In genomic region chr13:60684806-60685205, GRCm38 (mm10) we compare ENCODE assay signal across 7 mouse cellular contexts.
DNase-seq lines count a peak whose midpoint lies in the region; ATAC-seq and TF ChIP-seq lines count a peak whose summit lies in the region.

No protein-coding gene starts in this region.

- ATAC-seq in kidney, postnatal 0 days (replicated peaks; ENCODE audit: low FRiP score, low read depth) = no peak
- peak; percentile 17; the same call in 1 of the 2 replicates for ATAC-seq in forebrain, embryonic 13.5 days
- ATAC-seq in midbrain, embryonic 13.5 days = no peak

- H3K4me1 ChIP-seq in kidney, postnatal 0 days (replicated peaks; ENCODE audit: insufficient read depth, low read length) = peaks cover 18% of the 10 kb centered on the region
- peaks cover 64% of the 10 kb centered on the region for H3K4me1 ChIP-seq in embryonic facial prominence, embryonic 10.5 days
- peaks cover 67% of the 10 kb centered on the region for H3K4me1 ChIP-seq in forebrain, embryonic 13.5 days
- H3K4me1 ChIP-seq in midbrain, embryonic 13.5 days (replicated peaks) = peaks cover 39% of the 10 kb centered on the region

- peak overlapping the region; percentile 77 for H3K27ac ChIP-seq in kidney, postnatal 0 days
- peak overlapping the region; percentile 65 for H3K27ac ChIP-seq in embryonic facial prominence, embryonic 10.5 days (replicated peaks)
- H3K27ac ChIP-seq in forebrain, embryonic 13.5 days = peak overlapping the region; percentile 73
- peak overlapping the region; percentile 30; the same call in 1 of the 2 replicates for H3K27ac ChIP-seq in midbrain, embryonic 13.5 days

- no peaks in the 10 kb centered on the region for H3K9me3 ChIP-seq in kidney, postnatal 0 days (replicated peaks; ENCODE audit: low read length)
- H3K9me3 ChIP-seq in embryonic facial prominence, embryonic 10.5 days = no peaks in the 10 kb centered on the region
- H3K9me3 ChIP-seq in forebrain, embryonic 13.5 days (replicated peaks) = no peaks in the 10 kb centered on the region
- 0 out of 2 replicates have a peak, but pooled peaks cover 2% of the 10 kb centered on the region for H3K9me3 ChIP-seq in midbrain, embryonic 13.5 days

- H3K27me3 ChIP-seq in kidney, postnatal 0 days (ENCODE audit: insufficient read depth, low read length) = no peaks in the 10 kb centered on the region
- H3K27me3 ChIP-seq in embryonic facial prominence, embryonic 10.5 days (replicated peaks; ENCODE audit: low read depth, poor library complexity, severe bottlenecking) = no peaks in the 10 kb centered on the region
- H3K27me3 ChIP-seq in forebrain, embryonic 13.5 days = no peaks in the 10 kb centered on the region
- H3K27me3 ChIP-seq in midbrain, embryonic 13.5 days = no peaks in the 10 kb centered on the region

- H3K9ac ChIP-seq in kidney, postnatal 0 days (ENCODE audit: low read depth, low read length) = no peak overlapping the region
- 0 out of 2 replicates have a peak overlapping the region, but pooled peaks have one; percentile 10 for H3K9ac ChIP-seq in forebrain, embryonic 13.5 days
- no peak overlapping the region for H3K9ac ChIP-seq in midbrain, embryonic 13.5 days (replicated peaks)

- DNase-seq in kidney, postnatal 0 days (ENCODE audit: low spot score) = no peak
- DNase-seq in kidney, adult 18-20 months = no peak
- no peak for DNase-seq in embryonic facial prominence, embryonic 10.5 days (ENCODE audit: low spot score)
- no peak for DNase-seq in left cerebral cortex, postnatal 25 days (ENCODE audit: low spot score in 2 of 2)
- DNase-seq in cerebellum, adult 18-20 months = no peak

- 69% methylated on average over 8 of the region's 8 CpGs for WGBS in kidney, postnatal 0 days
- 75% methylated on average over 8 of the region's 8 CpGs for WGBS in embryonic facial prominence, embryonic 10.5 days
- WGBS in forebrain, embryonic 13.5 days = 61% methylated on average over 8 of the region's 8 CpGs
- 55% methylated on average over 8 of the region's 8 CpGs for WGBS in midbrain, embryonic 13.5 days

- no peak overlapping the region for H3K4me2 ChIP-seq in kidney, postnatal 0 days (ENCODE audit: low read length)
- no peak overlapping the region for H3K4me2 ChIP-seq in forebrain, embryonic 13.5 days
- no peak overlapping the region for H3K4me2 ChIP-seq in midbrain, embryonic 13.5 days (replicated peaks)

- H3K4me3 ChIP-seq in kidney, postnatal 0 days (replicated peaks; ENCODE audit: low read depth, low read length) = no peak overlapping the region
- H3K4me3 ChIP-seq in embryonic facial prominence, embryonic 10.5 days = no peak overlapping the region
- no peak overlapping the region for H3K4me3 ChIP-seq in forebrain, embryonic 13.5 days
- H3K4me3 ChIP-seq in midbrain, embryonic 13.5 days (replicated peaks) = no peak overlapping the region

- no peaks in the 10 kb centered on the region for H3K36me3 ChIP-seq in kidney, postnatal 0 days (ENCODE audit: insufficient read depth, low read length)
- 0 out of 2 replicates have a peak, but pooled peaks cover 7% of the 10 kb centered on the region for H3K36me3 ChIP-seq in embryonic facial prominence, embryonic 10.5 days (replicated peaks)
- no peaks in the 10 kb centered on the region for H3K36me3 ChIP-seq in forebrain, embryonic 13.5 days (ENCODE audit: poor library complexity, severe bottlenecking)
- H3K36me3 ChIP-seq in midbrain, embryonic 13.5 days = 0 out of 2 replicates have a peak, but pooled peaks cover 4% of the 10 kb centered on the region

- TF ChIP-seq CTCF in kidney, postnatal 0 days (IDR thresholded peaks at IDR 0.05; ENCODE audit: low read depth) = no peak

- intact Hi-C loops in left cerebral cortex, postnatal 25 days (cut with DNase I) = no loop called here
